Mouse (Mus musculus): ENCODE results near the gene Galnt17. TPM values are rescaled to one million over a fixed set of nuclear protein-coding genes. Genes with fewer than 3 reads are reported as not detected.

The Galnt17 gene
- polyA plus RNA-seq, 1 experiment from 2014 or later, result 0.08 TPM

DNA sequence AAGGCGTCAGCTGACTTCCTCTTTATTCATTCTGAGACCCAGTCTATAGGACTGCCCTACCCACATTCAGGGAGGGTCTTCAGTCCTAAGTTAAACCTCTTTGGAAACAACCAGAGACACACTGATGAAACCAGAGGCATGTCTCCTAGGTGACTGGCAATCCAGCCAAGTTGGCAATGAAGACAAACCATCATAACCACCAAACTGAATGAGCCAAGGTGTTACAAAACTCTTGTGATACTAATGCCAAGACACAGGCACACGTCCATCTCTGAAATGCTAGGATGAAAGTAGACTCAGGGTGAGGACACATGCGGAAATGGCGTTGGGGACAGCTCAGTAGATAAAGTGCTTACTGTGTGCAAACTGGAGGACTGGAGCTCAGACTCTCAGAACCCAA, 211.5 kb downstream of the Galnt17 start:
- Histone ChIP-seq H3K4me3 (ENCODE audit: low read depth, low read length) (no peak overlapping the region), H3K4me1 (ENCODE audit: insufficient read depth, low read depth, low read length) (no peaks in the 10 kb centered on the region), H3K27ac (ENCODE audit: low read length) (no peak overlapping the region), H3K9me3 (ENCODE audit: low read length) (no peaks in the 10 kb centered on the region), H3K4me2 (replicated peaks; ENCODE audit: low read depth, low read length) (no peak overlapping the region), H3K36me3 (ENCODE audit: insufficient read depth, low read length) (no peaks in the 10 kb centered on the region), H3K27me3 (replicated peaks; ENCODE audit: insufficient read depth, low read length) (no peaks in the 10 kb centered on the region), H3K9ac (replicated peaks; ENCODE audit: low read depth) (no peak overlapping the region)
- WGBS, result 86% methylated on average over 4 of the region's 4 CpGs
- no peak for ATAC-seq
- DNase-seq (ENCODE audit: low spot score), result no peak
- TF ChIP-seq CTCF (IDR thresholded peaks at IDR 0.05) (no peak), EP300 (IDR thresholded peaks at IDR 0.05) (no peak)

GRCm38 (mm10) chr5:131095635-131096034, 212.7 kb downstream of the Galnt17 start:
- Histone ChIP-seq H3K27me3 (replicated peaks; ENCODE audit: insufficient read depth, low read length) (no peaks in the 10 kb centered on the region), H3K4me3 (ENCODE audit: low read depth, low read length) (no peak overlapping the region), H3K36me3 (ENCODE audit: insufficient read depth, low read length) (no peaks in the 10 kb centered on the region), H3K27ac (ENCODE audit: low read length) (no peak overlapping the region), H3K9me3 (ENCODE audit: low read length) (no peaks in the 10 kb centered on the region), H3K9ac (replicated peaks; ENCODE audit: low read depth) (no peak overlapping the region), H3K4me1 (ENCODE audit: insufficient read depth, low read depth, low read length) (no peaks in the 10 kb centered on the region), H3K4me2 (replicated peaks; ENCODE audit: low read depth, low read length) (no peak overlapping the region)
- TF ChIP-seq EP300 (IDR thresholded peaks at IDR 0.05) (no peak), CTCF (IDR thresholded peaks at IDR 0.05) (no peak)
- ATAC-seq, result no peak
- no peak for DNase-seq (ENCODE audit: low spot score)
- 93% methylated on average over 1 of the region's 1 CpGs for WGBS

- TF ChIP-seq CTCF (IDR thresholded peaks at IDR 0.05), result no peak
- TF ChIP-seq EP300 (IDR thresholded peaks at IDR 0.05), result no peak
- no peaks in the 10 kb centered on the region for H3K4me1 ChIP-seq (ENCODE audit: insufficient read depth, low read depth, low read length)
- DNase-seq (ENCODE audit: low spot score) (no peak), ATAC-seq (no peak)
- H3K9me3 ChIP-seq (ENCODE audit: low read length), result no peaks in the 10 kb centered on the region
- no peaks in the 10 kb centered on the region for H3K36me3 ChIP-seq (ENCODE audit: insufficient read depth, low read length)
- no peak overlapping the region for H3K9ac ChIP-seq (replicated peaks; ENCODE audit: low read depth)
- no peak overlapping the region for H3K4me3 ChIP-seq (ENCODE audit: low read depth, low read length)
- H3K4me2 ChIP-seq (replicated peaks; ENCODE audit: low read depth, low read length), result no peak overlapping the region
- no peak overlapping the region for H3K27ac ChIP-seq (ENCODE audit: low read length)
- no peaks in the 10 kb centered on the region for H3K27me3 ChIP-seq (replicated peaks; ENCODE audit: insufficient read depth, low read length)
- 60% methylated on average over 1 of the region's 1 CpGs for WGBS
Observed at GRCm38 (mm10) chr5:131094771-131095170, 213.5 kb downstream of the Galnt17 start.

DNA sequence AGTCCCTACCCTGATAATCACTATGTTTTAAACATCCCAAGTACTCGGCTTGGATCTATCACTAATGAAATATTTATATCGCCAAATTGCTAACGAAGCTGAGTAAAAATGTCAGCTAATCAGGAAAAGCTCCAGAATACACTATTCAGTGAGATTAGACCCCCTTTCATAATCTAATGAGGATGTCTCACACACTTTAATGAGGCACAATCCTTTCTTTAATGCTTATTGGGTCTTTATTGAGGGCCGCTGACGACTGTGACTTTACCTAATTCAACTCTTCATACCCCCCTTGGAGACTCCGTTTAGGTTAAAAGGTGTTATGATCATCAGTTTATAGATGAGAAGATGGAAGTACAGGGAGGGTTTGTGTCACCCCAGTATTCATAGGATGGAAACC, 214.2 kb downstream of the Galnt17 start:
- Histone ChIP-seq H3K27me3 (replicated peaks; ENCODE audit: insufficient read depth, low read length) (no peaks in the 10 kb centered on the region), H3K27ac (ENCODE audit: low read length) (no peak overlapping the region), H3K9ac (replicated peaks; ENCODE audit: low read depth) (no peak overlapping the region), H3K4me1 (ENCODE audit: insufficient read depth, low read depth, low read length) (no peaks in the 10 kb centered on the region), H3K36me3 (ENCODE audit: insufficient read depth, low read length) (no peaks in the 10 kb centered on the region), H3K4me2 (replicated peaks; ENCODE audit: low read depth, low read length) (no peak overlapping the region), H3K9me3 (ENCODE audit: low read length) (no peaks in the 10 kb centered on the region), H3K4me3 (ENCODE audit: low read depth, low read length) (no peak overlapping the region)
- DNase-seq (ENCODE audit: low spot score) (no peak), ATAC-seq (no peak)
- TF ChIP-seq CTCF (IDR thresholded peaks at IDR 0.05), result no peak
- TF ChIP-seq EP300 (IDR thresholded peaks at IDR 0.05), result no peak
- WGBS, result 82% methylated on average over 6 of the region's 6 CpGs

DNA sequence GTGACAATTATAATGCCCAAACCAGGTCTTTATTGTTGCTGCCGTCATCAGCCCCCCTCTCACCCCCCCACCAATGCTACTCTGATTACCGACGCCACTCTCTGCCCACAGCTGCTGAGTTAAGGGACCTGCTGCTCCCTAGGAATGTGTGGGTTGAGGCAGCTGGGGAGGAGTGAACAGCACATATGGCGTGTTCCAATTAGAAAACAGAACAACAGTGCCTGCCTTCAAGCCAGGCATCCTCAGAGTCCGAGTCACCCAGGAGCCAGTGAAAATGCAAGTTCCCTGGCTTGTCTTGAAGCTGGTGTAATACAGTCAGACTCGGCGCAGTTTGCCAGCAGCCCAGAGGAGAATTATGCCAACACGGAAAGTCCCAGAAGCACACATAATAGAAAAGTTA, 218.4 kb downstream of the Galnt17 start:
- Histone ChIP-seq H3K36me3 (ENCODE audit: insufficient read depth, low read length) (no peaks in the 10 kb centered on the region), H3K9me3 (ENCODE audit: low read length) (no peaks in the 10 kb centered on the region), H3K4me3 (ENCODE audit: low read depth, low read length) (no peak overlapping the region), H3K4me1 (ENCODE audit: insufficient read depth, low read depth, low read length) (no peaks in the 10 kb centered on the region), H3K4me2 (replicated peaks; ENCODE audit: low read depth, low read length) (no peak overlapping the region), H3K27me3 (replicated peaks; ENCODE audit: insufficient read depth, low read length) (no peaks in the 10 kb centered on the region), H3K9ac (replicated peaks; ENCODE audit: low read depth) (no peak overlapping the region), H3K27ac (ENCODE audit: low read length) (no peak overlapping the region)
- ATAC-seq, result no peak
- TF ChIP-seq CTCF (IDR thresholded peaks at IDR 0.05), result no peak
- no peak for TF ChIP-seq EP300 (IDR thresholded peaks at IDR 0.05)
- WGBS, result 57% methylated on average over 8 of the region's 8 CpGs
- DNase-seq (ENCODE audit: low spot score), result no peak

DNA sequence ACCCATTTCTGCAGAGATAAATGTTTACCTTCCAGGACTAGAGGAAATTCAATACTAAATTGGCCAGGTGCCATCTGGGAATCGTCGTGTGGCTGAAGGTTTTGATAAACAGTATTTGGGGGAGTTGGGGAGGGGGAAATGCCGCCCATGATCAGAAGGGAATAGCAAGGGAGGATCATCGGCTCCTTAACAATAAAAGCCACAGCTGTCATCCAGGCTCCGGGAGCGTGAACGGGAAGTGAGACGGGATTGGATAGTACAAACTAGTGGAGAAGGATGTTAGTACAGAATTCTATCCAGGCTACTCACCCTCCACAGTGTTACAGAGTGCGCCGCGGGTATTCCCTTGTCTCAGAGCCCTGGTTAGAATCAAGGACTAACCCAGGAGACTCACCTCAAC, 219.4 kb downstream of the Galnt17 start:
- DNase-seq (ENCODE audit: low spot score) (no peak), ATAC-seq (no peak)
- no peak for TF ChIP-seq CTCF (IDR thresholded peaks at IDR 0.05)
- TF ChIP-seq EP300 (IDR thresholded peaks at IDR 0.05), result no peak
- no peaks in the 10 kb centered on the region for H3K27me3 ChIP-seq (replicated peaks; ENCODE audit: insufficient read depth, low read length)
- H3K4me3 ChIP-seq (ENCODE audit: low read depth, low read length), result no peak overlapping the region
- H3K9me3 ChIP-seq (ENCODE audit: low read length), result no peaks in the 10 kb centered on the region
- H3K9ac ChIP-seq (replicated peaks; ENCODE audit: low read depth), result no peak overlapping the region
- 37% methylated on average over 11 of the region's 11 CpGs for WGBS
- H3K4me2 ChIP-seq (replicated peaks; ENCODE audit: low read depth, low read length), result no peak overlapping the region
- no peaks in the 10 kb centered on the region for H3K4me1 ChIP-seq (ENCODE audit: insufficient read depth, low read depth, low read length)
- H3K36me3 ChIP-seq (ENCODE audit: insufficient read depth, low read length), result no peaks in the 10 kb centered on the region
- no peak overlapping the region for H3K27ac ChIP-seq (ENCODE audit: low read length)

GRCm38 (mm10) chr5:131083072-131083657, 225.1 kb downstream of the Galnt17 start:
- no peaks in the 10 kb centered on the region for H3K27me3 ChIP-seq (replicated peaks; ENCODE audit: insufficient read depth, low read length)
- DNase-seq (ENCODE audit: low spot score) (no peak), ATAC-seq (no peak)
- H3K4me2 ChIP-seq (replicated peaks; ENCODE audit: low read depth, low read length), result no peak overlapping the region
- H3K9me3 ChIP-seq (ENCODE audit: low read length), result no peaks in the 10 kb centered on the region
- TF ChIP-seq EP300 (IDR thresholded peaks at IDR 0.05) (no peak), CTCF (IDR thresholded peaks at IDR 0.05) (no peak)
- H3K9ac ChIP-seq (replicated peaks; ENCODE audit: low read depth), result no peak overlapping the region
- H3K4me1 ChIP-seq (ENCODE audit: insufficient read depth, low read depth, low read length), result no peaks in the 10 kb centered on the region
- no peak overlapping the region for H3K4me3 ChIP-seq (ENCODE audit: low read depth, low read length)
- WGBS, result 59% methylated on average over 14 of the region's 14 CpGs
- H3K36me3 ChIP-seq (ENCODE audit: insufficient read depth, low read length), result no peaks in the 10 kb centered on the region
- H3K27ac ChIP-seq (ENCODE audit: low read length), result no peak overlapping the region
